Mouse (Mus musculus) embryonic facial prominence, embryonic 13.5 days (tissue): ENCODE results near the gene Zdhhc4. TPM values are rescaled to one million over a fixed set of nuclear protein-coding genes. Genes with fewer than 3 reads are reported as not detected.

Experiments
- ATAC-seq: fragments of 200-750 bp; cut with Nextera tagmentation; 2 replicates; pipeline ENCODE4 v1.8.0; 2017; ENCODE audit warnings: low read depth; ENCODE audit not compliant: insufficient number of reproducible peaks, insufficient read depth, low FRiP score, low TSS enrichment
- H3K27ac ChIP-seq: fragments of 300-500 bp; sonication (generic); 2 replicates; pipeline ENCODE4 v1.5.1; 2015; ENCODE audit warnings: moderate library complexity, mild to moderate bottlenecking, inconsistent platforms
- H3K27me3 ChIP-seq: fragments of 300-500 bp; sonication (generic); 2 replicates; pipeline ENCODE4 v1.6.1; 2015; ENCODE audit warnings: mild to moderate bottlenecking, inconsistent platforms
- H3K36me3 ChIP-seq: fragments of 300-500 bp; sonication (generic); 2 replicates; pipeline ENCODE4 v1.6.1; 2015; ENCODE audit warnings: mild to moderate bottlenecking, inconsistent platforms
- H3K4me1 ChIP-seq: fragments of 300-500 bp; sonication (generic); 2 replicates; pipeline ENCODE4 v1.6.1; 2015; ENCODE audit warnings: inconsistent platforms
- H3K4me2 ChIP-seq: fragments of 300-500 bp; sonication (generic); 2 replicates; pipeline ENCODE4 v1.6.1; 2015; ENCODE audit warnings: moderate library complexity, mild to moderate bottlenecking, inconsistent platforms
- H3K4me3 ChIP-seq: fragments of 300-500 bp; sonication (generic); 2 replicates; pipeline ENCODE4 v1.5.1; 2015; ENCODE audit warnings: mild to moderate bottlenecking, inconsistent platforms
- H3K9ac ChIP-seq: fragments of 300-500 bp; sonication (generic); 2 replicates; pipeline ENCODE4 v1.6.1; 2015; ENCODE audit warnings: mild to moderate bottlenecking, inconsistent platforms
- H3K9me3 ChIP-seq: fragments of 300-500 bp; sonication (generic); 2 replicates; pipeline ENCODE4 v1.6.1; 2016; ENCODE audit warnings: inconsistent platforms
- WGBS: fragments of 180-500 bp; shearing (Covaris S2); methylation state at CpG from one replicate; pipeline ENCODE4 v1.1.7; 2015; ENCODE audit warnings: mixed read lengths; 5-methylcytosine and 5-hydroxymethylcytosine counted together
- polyA plus RNA-seq: library from polyadenylated mRNA; unstranded; fragments of >200 nt; fragmentation: Nextera tagmentation; extraction: Ambion mirVana; gene quantifications from 2 replicates; pipeline ENCODE4 v1.2.1, GENCODE M21; 2015

Gene Zdhhc4
- polyA plus RNA-seq, 1 experiment from 2014 or later, result 79.9 TPM

DNA sequence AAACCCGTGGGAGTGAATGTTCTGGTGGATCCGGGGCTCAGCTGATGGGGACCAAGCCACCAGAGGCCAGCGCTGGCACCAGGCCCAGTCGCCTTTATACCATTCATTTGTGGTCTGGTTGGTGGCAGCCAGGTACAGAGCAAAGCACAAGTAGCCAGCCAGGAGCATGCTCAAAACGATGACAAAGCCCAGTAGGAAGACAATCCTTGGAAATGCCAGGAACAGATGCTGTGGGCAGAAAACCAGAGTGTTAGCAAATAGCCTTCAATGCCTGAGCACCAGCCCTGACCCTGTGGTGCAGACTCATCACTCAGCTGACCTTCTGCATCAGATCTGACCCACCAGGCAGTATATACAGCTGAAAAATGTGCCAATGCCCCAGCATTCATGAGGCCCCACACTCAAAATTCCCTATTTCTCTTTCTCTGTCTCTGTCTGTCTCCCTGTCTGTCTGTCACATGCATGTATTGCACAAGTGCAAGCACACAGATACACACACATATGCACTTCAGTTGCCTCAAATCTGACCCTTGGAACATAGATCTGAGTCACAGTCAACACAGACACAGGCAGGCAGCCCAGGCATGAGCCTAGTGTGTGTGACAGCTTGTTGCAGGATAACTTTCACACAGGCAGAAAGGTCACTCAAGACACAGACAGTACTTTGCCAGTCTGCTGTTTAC, 12.3 kb downstream of the Zdhhc4 start:
- H3K4me1 ChIP-seq, result peaks cover 17% of the 10 kb centered on the region
- WGBS, result 90% methylated on average over 5 of the region's 5 CpGs
- H3K9ac ChIP-seq, result no peak overlapping the region
- no peaks in the 10 kb centered on the region for H3K27me3 ChIP-seq
- no peak for ATAC-seq
- no peak overlapping the region for H3K4me3 ChIP-seq
- no peak overlapping the region for H3K27ac ChIP-seq
- H3K9me3 ChIP-seq, result no peaks in the 10 kb centered on the region
- H3K36me3 ChIP-seq, result peaks cover 72% of the 10 kb centered on the region
- H3K4me2 ChIP-seq, result no peak overlapping the region

DNA sequence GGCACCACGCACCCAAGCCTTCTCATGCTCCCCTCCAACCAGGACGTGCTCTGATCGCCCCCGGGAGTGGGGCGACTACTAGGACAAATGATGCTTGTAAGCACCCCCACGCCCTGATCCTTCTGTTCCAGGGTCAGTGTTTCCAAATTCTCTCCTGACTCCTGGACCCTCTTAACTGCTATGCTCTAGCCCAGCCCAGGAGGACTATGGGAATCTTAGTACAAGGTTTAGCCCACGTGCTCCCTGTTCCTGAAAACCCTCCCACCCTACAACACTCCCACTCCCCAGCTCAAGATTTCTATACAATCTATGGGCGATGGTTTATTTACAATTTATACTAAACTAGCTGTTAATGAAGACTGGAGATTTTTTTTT, 13.6 kb downstream of the Zdhhc4 start:
- peak overlapping the region; percentile 65 for H3K4me3 ChIP-seq
- H3K9ac ChIP-seq, result peak overlapping the region; percentile 96; the same call in 1 of the 2 replicates
- peaks cover 22% of the 10 kb centered on the region for H3K4me1 ChIP-seq
- ATAC-seq, result 0 out of 2 replicates have a peak, but pooled peaks have one; percentile 2
- H3K27me3 ChIP-seq, result no peaks in the 10 kb centered on the region
- peak overlapping the region; percentile 84 for H3K4me2 ChIP-seq
- peaks cover 73% of the 10 kb centered on the region for H3K36me3 ChIP-seq
- no peaks in the 10 kb centered on the region for H3K9me3 ChIP-seq
- WGBS, result 12% methylated on average over 8 of the region's 8 CpGs
- peak overlapping the region; percentile 90; the same call in 1 of the 2 replicates for H3K27ac ChIP-seq

DNA sequence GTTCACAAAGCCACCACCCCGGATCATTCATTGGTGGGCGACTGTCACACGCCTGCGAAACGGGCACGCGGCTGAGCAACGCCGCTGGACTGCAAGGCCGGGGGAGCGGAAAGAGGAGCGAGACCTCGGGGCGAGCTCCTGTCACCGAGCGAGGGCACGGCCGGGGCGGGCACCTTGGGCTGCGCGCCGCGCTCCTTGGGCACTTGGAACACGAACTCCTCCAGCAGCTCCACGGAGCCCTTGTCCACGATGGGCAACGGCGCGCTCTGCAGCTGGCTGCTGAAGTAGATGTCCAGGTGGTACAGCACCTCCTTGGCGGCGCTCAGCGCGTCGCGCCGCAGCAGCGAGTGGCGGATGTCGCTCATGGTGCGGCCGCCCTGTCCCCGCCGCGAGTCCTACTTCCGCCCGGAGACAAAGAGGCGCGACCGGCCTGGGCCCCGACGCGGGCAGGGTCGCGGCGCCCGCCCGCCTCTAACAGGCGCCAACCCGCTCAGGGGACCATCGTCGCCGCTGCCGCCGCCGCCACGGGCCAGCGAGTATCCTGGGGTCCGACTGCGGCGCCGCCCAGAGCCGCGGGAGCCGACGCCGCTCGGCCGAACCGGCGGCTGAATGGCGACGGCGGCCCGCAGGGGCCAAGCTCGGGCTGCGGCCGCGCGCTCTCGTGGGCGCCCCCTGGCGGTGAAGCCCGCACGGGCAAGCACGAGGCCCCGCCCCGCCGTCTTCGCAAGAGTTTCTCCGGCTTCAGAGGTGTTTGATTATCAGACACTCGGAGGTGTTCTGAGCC, 14.1 kb downstream of the Zdhhc4 start, which contains the start of gene E130309D02Rik:
E130309D02Rik (minus strand) TSS at position 631 of the 784 bp plus-strand sequence.
- Histone ChIP-seq H3K4me1 (peaks cover 22% of the 10 kb centered on the region), H3K27ac (peak within 1 kb of the TSS; percentile 90), H3K4me3 (peak within 1 kb of the TSS; percentile 65), H3K27me3 (no peaks in the 10 kb centered on the region), H3K9me3 (no peaks in the 10 kb centered on the region), H3K4me2 (peak within 1 kb of the TSS; percentile 84), H3K36me3 (peaks cover 73% of the 10 kb centered on the region), H3K9ac (peak within 1 kb of the TSS; percentile 96)
- peak; percentile 86 for ATAC-seq
- under 1% methylated on average over 80 of the region's 101 CpGs for WGBS

- Histone ChIP-seq H3K27me3 (no peaks in the 10 kb centered on the region), H3K4me1 (peaks cover 22% of the 10 kb centered on the region), H3K36me3 (peaks cover 73% of the 10 kb centered on the region), H3K4me2 (peak overlapping the region; percentile 84), H3K27ac (peak overlapping the region; percentile 90), H3K9ac (peak overlapping the region; percentile 96), H3K9me3 (no peaks in the 10 kb centered on the region), H3K4me3 (peak overlapping the region; percentile 65)
- ATAC-seq, result no peak
- WGBS, result 2% methylated on average over 16 of the region's 16 CpGs
These were observed 14.8 kb downstream of the Zdhhc4 start for GRCm38 (mm10) chr5:143314183-143314729.

- no peaks in the 10 kb centered on the region for H3K27me3 ChIP-seq
- no peak overlapping the region for H3K4me2 ChIP-seq
- peaks cover 73% of the 10 kb centered on the region for H3K36me3 ChIP-seq
- no peak overlapping the region for H3K4me3 ChIP-seq
- 0 out of 2 replicates have a peak overlapping the region, but pooled peaks have one; percentile 1 for H3K9ac ChIP-seq
- no peak for ATAC-seq
- 66% methylated on average over 8 of the region's 8 CpGs for WGBS
- H3K4me1 ChIP-seq, result peaks cover 22% of the 10 kb centered on the region
- no peaks in the 10 kb centered on the region for H3K9me3 ChIP-seq
- no peak overlapping the region for H3K27ac ChIP-seq
These were observed 17.2 kb downstream of the Zdhhc4 start for GRCm38 (mm10) chr5:143311886-143312285.

GRCm38 (mm10) chr5:143309916-143310315, 19.1 kb downstream of the Zdhhc4 start:
- 85% methylated on average over 7 of the region's 7 CpGs for WGBS
- H3K36me3 ChIP-seq, result peaks cover 81% of the 10 kb centered on the region
- H3K4me3 ChIP-seq, result no peak overlapping the region
- no peak for ATAC-seq
- H3K27me3 ChIP-seq, result no peaks in the 10 kb centered on the region
- H3K4me2 ChIP-seq, result no peak overlapping the region
- H3K9ac ChIP-seq, result no peak overlapping the region
- peaks cover 22% of the 10 kb centered on the region for H3K4me1 ChIP-seq
- peak overlapping the region; percentile 7; the same call in 1 of the 2 replicates for H3K27ac ChIP-seq
- H3K9me3 ChIP-seq, result no peaks in the 10 kb centered on the region

GRCm38 (mm10) chr5:143308825-143309224, 20.2 kb downstream of the Zdhhc4 start:
- no peak for ATAC-seq
- Histone ChIP-seq H3K36me3 (peaks cover 90% of the 10 kb centered on the region), H3K4me2 (no peak overlapping the region), H3K4me1 (peaks cover 17% of the 10 kb centered on the region), H3K4me3 (no peak overlapping the region), H3K27ac (no peak overlapping the region), H3K9me3 (no peaks in the 10 kb centered on the region), H3K9ac (no peak overlapping the region), H3K27me3 (no peaks in the 10 kb centered on the region)
- 94% methylated on average over 5 of the region's 5 CpGs for WGBS

- Histone ChIP-seq H3K27ac (no peak overlapping the region), H3K27me3 (no peaks in the 10 kb centered on the region), H3K4me3 (no peak overlapping the region), H3K9ac (no peak overlapping the region), H3K4me2 (no peak overlapping the region), H3K4me1 (no peaks in the 10 kb centered on the region), H3K36me3 (peaks cover 96% of the 10 kb centered on the region), H3K9me3 (no peaks in the 10 kb centered on the region)
- ATAC-seq, result no peak
- WGBS, result 91% methylated on average over 7 of the region's 7 CpGs
These were observed 24.8 kb downstream of the Zdhhc4 start for GRCm38 (mm10) chr5:143304251-143304650.

DNA sequence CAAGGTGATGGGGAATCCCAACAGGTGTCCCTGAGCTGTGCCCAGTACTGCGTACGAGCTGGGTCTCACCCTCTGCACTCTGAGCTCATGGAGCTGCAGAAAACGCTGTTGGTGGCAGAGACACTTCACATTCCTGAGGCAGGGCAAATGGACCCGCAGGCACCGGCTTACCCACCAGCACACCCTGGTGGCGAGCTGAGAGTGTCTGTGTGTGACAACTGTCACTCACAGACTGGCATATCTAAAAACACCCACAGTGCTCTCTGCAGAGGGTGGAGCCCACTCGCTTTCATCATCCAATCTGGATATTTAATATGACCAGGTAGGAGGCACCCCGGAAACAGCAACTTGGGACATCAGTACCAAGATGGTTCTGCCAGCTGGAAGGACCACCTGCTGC, 27.8 kb downstream of the Zdhhc4 start:
- Histone ChIP-seq H3K27me3 (no peaks in the 10 kb centered on the region), H3K9ac (no peak overlapping the region), H3K9me3 (no peaks in the 10 kb centered on the region), H3K4me1 (no peaks in the 10 kb centered on the region), H3K4me3 (no peak overlapping the region), H3K36me3 (peaks cover 78% of the 10 kb centered on the region), H3K27ac (no peak overlapping the region), H3K4me2 (no peak overlapping the region)
- ATAC-seq, result no peak
- WGBS, result 76% methylated on average over 8 of the region's 8 CpGs

DNA sequence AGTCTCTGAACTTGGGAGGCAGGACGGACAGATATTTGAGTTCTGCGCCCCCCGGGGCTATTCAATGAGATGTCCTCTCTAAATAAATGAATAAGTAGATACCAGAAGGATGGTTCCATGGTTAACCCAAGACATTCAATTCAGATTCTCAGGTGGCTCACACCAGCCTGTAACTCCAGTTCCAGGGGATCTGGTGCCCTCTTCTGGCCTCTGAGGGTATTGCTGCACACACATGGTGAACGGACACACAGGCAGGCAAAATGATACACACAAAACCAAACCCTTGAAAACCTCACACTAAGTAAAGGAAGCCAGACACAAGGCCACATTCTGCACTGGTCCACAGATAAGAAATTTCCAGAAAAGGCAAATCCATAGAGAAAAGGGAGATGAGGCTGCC, 29.4 kb downstream of the Zdhhc4 start:
- no peak for ATAC-seq
- no peaks in the 10 kb centered on the region for H3K4me1 ChIP-seq
- H3K9me3 ChIP-seq, result no peaks in the 10 kb centered on the region
- H3K27me3 ChIP-seq, result peaks cover under 1% of the 10 kb centered on the region; the same call in 1 of the 2 replicates
- H3K4me2 ChIP-seq, result no peak overlapping the region
- H3K36me3 ChIP-seq, result peaks cover 61% of the 10 kb centered on the region
- no peak overlapping the region for H3K4me3 ChIP-seq
- no peak overlapping the region for H3K9ac ChIP-seq
- H3K27ac ChIP-seq, result no peak overlapping the region
- WGBS, result 90% methylated on average over 4 of the region's 4 CpGs

DNA sequence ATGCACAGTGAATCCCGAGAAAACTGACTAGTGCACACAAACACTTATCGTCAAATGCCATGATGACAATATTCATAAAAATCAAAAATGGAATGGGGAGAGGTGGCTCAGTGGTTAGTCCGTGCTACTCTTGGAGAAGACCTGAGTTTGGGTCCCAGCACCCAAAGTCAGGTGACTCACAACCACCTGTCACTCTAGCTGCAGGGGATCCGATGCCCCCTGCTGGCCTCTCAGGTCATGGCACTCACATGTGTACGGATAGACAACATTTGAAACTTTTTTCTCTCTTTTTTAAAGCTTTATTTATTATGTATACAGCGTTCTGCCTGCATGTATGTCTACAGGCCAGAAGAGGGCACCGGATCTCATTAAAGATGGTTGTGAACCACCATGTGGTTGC, 30.7 kb downstream of the Zdhhc4 start:
- 92% methylated on average over 7 of the region's 7 CpGs for WGBS
- Histone ChIP-seq H3K36me3 (peaks cover 51% of the 10 kb centered on the region), H3K9ac (no peak overlapping the region)

More for the DNA sequence above, 30.7 kb downstream of the Zdhhc4 start:
- no peak overlapping the region for H3K27ac ChIP-seq
- H3K27me3 ChIP-seq, result peaks cover 13% of the 10 kb centered on the region
- H3K9me3 ChIP-seq, result no peaks in the 10 kb centered on the region
- no peak for ATAC-seq
- H3K4me1 ChIP-seq, result peaks cover 9% of the 10 kb centered on the region
- no peak overlapping the region for H3K4me2 ChIP-seq
- H3K4me3 ChIP-seq, result no peak overlapping the region
